ENCODE assay signal across 9 mouse cellular contexts in the genomic region with DNA sequence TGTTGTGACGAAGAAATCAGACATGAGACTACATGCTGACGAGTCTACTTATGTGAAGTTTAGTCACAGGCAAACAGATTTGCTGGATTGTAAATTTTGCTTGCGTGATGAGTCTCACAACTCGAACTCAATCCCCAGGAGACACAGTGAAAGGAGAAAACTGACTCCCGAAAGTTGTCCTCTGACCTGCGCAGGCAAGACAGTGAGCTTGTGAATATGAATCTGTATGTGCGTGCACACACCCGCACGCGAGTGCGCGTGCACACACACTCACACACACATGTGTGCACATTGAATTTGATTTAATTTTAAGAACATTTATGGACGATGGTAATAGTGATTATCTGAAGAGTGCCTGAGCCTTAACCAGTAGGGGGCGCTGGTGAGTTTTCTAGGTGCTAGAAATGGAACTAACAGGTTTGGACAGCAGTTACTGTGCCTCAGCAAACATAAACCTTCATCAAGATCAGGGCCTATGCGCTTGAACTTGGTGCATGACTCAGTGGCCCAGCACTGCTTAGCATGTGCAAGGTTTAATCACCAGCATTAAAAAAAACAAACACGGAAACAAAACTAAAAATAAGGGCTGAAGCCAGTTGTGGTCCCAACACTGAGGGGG. TPM values are rescaled to one million over a fixed set of nuclear protein-coding genes. Genes with fewer than 3 reads are reported as not detected.
DNase-seq lines count a peak whose midpoint lies in the region; ATAC-seq and TF ChIP-seq lines count a peak whose summit lies in the region.
"Had no signal": no experiment of that assay in that cellular context is flagged by ENCODE, and none has a peak within 500 bp of the region (broad histone marks: within the 10 kb centered on the region; RNA-seq: fewer than 3 reads in every experiment).

No protein-coding gene starts in this region.

- peak; percentile 79 for TF ChIP-seq RAD21 in CH12.LX (IDR thresholded peaks at IDR 0.05; ENCODE audit: low read depth, low read length)

- peaks cover 14 to 50% of the 10 kb centered on the region in 2 experiments; a peak in 3 of 4 replicates for H3K4me1 ChIP-seq in CH12.LX (ENCODE audit: control insufficient read depth in 1 of 2, insufficient read depth in 2 of 2)
- H3K4me1 ChIP-seq: limb, embryonic 12.5 days had no signal

- TF ChIP-seq EP300 in CH12.LX (IDR thresholded peaks at IDR 0.05; ENCODE audit: low read length) = no peak

- no peaks in the 10 kb centered on the region for H3K79me2 ChIP-seq in CH12.LX (replicated peaks; ENCODE audit: control insufficient read depth, extremely low read depth, insufficient read depth, poor library complexity, severe bottlenecking)

- H3K27ac ChIP-seq in CH12.LX (ENCODE audit: insufficient read depth, low read depth) = no peak overlapping the region
- H3K27ac ChIP-seq: limb, embryonic 12.5 days had no signal

- no peaks in the 10 kb centered on the region for H3K9me3 ChIP-seq in CH12.LX (replicated peaks; ENCODE audit: low read length)
- H3K9me3 ChIP-seq: limb, embryonic 12.5 days had no signal

- peaks cover 2% of the 10 kb centered on the region for H3K27me3 ChIP-seq in CH12.LX (replicated peaks)

- DNase-seq in 3134 (ENCODE audit: extremely low read depth, insufficient read length, low spot score) (peak; percentile 48), CH12.LX (ENCODE audit: extremely low read depth) (peak; percentile 92)
- peak; percentile 80 for DNase-seq in c-Kit-positive CD71-positive TER-119-negative erythroid progenitor cells, embryonic 14.5 days (ENCODE audit: low read depth)
- DNase-seq in frontal cortex, postnatal 36 days (ENCODE audit: low spot score in 2 of 2) = peak; percentile 75 to 82
- peak; percentile 81 for DNase-seq in layer of hippocampus, adult 11-12 months (ENCODE audit: low spot score)
- DNase-seq in lung, postnatal 10 days = peak; percentile 86
- peak; percentile 56 for DNase-seq in skeletal muscle tissue, adult 2 months (ENCODE audit: low read depth, low spot score)

- H3K36me3 ChIP-seq in CH12.LX (replicated peaks in 1 of 2; ENCODE audit: control insufficient read depth in 1 of 2, insufficient read depth in 1 of 2, low read length in 1 of 2) = no peaks in the 10 kb centered on the region
- H3K36me3 ChIP-seq: limb, embryonic 12.5 days had no signal

- no peak overlapping the region for H3K4me3 ChIP-seq in CH12.LX (replicated peaks in 1 of 3; ENCODE audit: low read depth in 2 of 3, low read length in 2 of 3, poor library complexity in 1 of 3)
- H3K4me3 ChIP-seq: limb, embryonic 12.5 days had no signal

- dilution Hi-C loops in CH12.LX (cut with MboI; ENCODE audit: extremely low pct_ligation_motif_present, extremely low pct_unique_long_range_greater_than_20kb, low sequenced_read_pairs) = no loop called here

- ATAC-seq in activated CD4-positive, CD25-positive, alpha-beta regulatory T cell, adult 4 months = no peak

- peak; percentile 95 to 98 for TF ChIP-seq CTCF in CH12.LX (conservative IDR thresholded peaks at IDR 0.05 in 1 of 2, IDR thresholded peaks at IDR 0.05 in 1 of 2; ENCODE audit: low read depth in 2 of 2, low read length in 2 of 2)

- H3K9ac ChIP-seq in CH12.LX (ENCODE audit: insufficient read depth, low read depth) = no peak overlapping the region; the same call in 1 of the 2 replicates
- H3K9ac ChIP-seq: limb, embryonic 12.5 days had no signal

- H3K4me2 ChIP-seq in CH12.LX (ENCODE audit: insufficient read depth, low read depth, poor library complexity, severe bottlenecking) = peak overlapping the region; percentile 89
- H3K4me2 ChIP-seq: limb, embryonic 12.5 days had no signal

- in situ Hi-C loops in CH12.LX (cut with MboI; ENCODE audit: low pct_ligation_motif_present, low pct_unique_long_range_greater_than_20kb, low sequenced_read_pairs) = loop anchor here (5.0 kb wide), 1 partner anchor 60 kb away; no protein-coding TSS in a partner anchor

- no peak for TF ChIP-seq POLR2A in CH12.LX (IDR thresholded peaks at IDR 0.05; ENCODE audit: low read depth, low read length)

TF ChIP-seq in CH12.LX, 34 proteins besides CTCF, POLR2A, EP300 and RAD21:
- TF ChIP-seq GABPA (IDR thresholded peaks at IDR 0.05; ENCODE audit: insufficient replicate concordance, low read depth, low read length) = no peak
- TF ChIP-seq MXI1 (IDR thresholded peaks at IDR 0.05; ENCODE audit: low read depth, low read length) = no peak
- no peak for TF ChIP-seq USF2 (conservative IDR thresholded peaks at IDR 0.05; ENCODE audit: low read depth, low read length)
- no peak for TF ChIP-seq E2F4 (IDR thresholded peaks at IDR 0.05; ENCODE audit: insufficient replicate concordance, low read depth, low read length)
- TF ChIP-seq ZC3H11A (IDR thresholded peaks at IDR 0.05; ENCODE audit: low read depth, low read length) = peak; percentile 8; the same call in 1 of the 2 replicates
- TF ChIP-seq MAFK (IDR thresholded peaks at IDR 0.05; ENCODE audit: insufficient replicate concordance, low read length) = no peak
- no peak for TF ChIP-seq USF1 (IDR thresholded peaks at IDR 0.05; ENCODE audit: low read depth, low read length)
- peak; percentile 62 for TF ChIP-seq IRF4 (IDR thresholded peaks at IDR 0.05; ENCODE audit: low read depth, low read length)
- no peak for TF ChIP-seq UBTF (IDR thresholded peaks at IDR 0.05; ENCODE audit: low read depth, low read length)
- TF ChIP-seq BHLHE40 (IDR thresholded peaks at IDR 0.05; ENCODE audit: low read depth, low read length) = peak; percentile 78
- TF ChIP-seq NELFE (IDR thresholded peaks at IDR 0.05; ENCODE audit: low read depth, low read length) = peak; percentile 44; the same call in 1 of the 2 replicates
- no peak for TF ChIP-seq JUND (conservative IDR thresholded peaks at IDR 0.05; ENCODE audit: low read depth, low read length)
- peak; percentile 76 for TF ChIP-seq SMC3 (IDR thresholded peaks at IDR 0.05; ENCODE audit: low read depth, low read length)
- no peak for TF ChIP-seq ZKSCAN1 (IDR thresholded peaks at IDR 0.05; ENCODE audit: borderline replicate concordance, low read depth, low read length)
- TF ChIP-seq NRF1 (IDR thresholded peaks at IDR 0.05; ENCODE audit: low read depth, low read length) = peak; percentile 68
- TF ChIP-seq TBP (conservative IDR thresholded peaks at IDR 0.05; ENCODE audit: low read depth, low read length) = 0 out of 2 replicates have a peak, but pooled peaks have one; percentile 36
- peak; percentile 24; the same call in 1 of the 2 replicates for TF ChIP-seq HCFC1 (IDR thresholded peaks at IDR 0.05; ENCODE audit: low read depth, low read length)
- no peak for TF ChIP-seq PAX5 (IDR thresholded peaks at IDR 0.05; ENCODE audit: low read length)
- TF ChIP-seq TCF12 (IDR thresholded peaks at IDR 0.05; ENCODE audit: low read depth, low read length) = no peak
- no peak for TF ChIP-seq MAX (IDR thresholded peaks at IDR 0.05; ENCODE audit: low read length)
- no peak for TF ChIP-seq ZMIZ1 (IDR thresholded peaks at IDR 0.05; ENCODE audit: low read depth, low read length)
- TF ChIP-seq ZNF384 (IDR thresholded peaks at IDR 0.05; ENCODE audit: low read depth, low read length) = 0 out of 2 replicates have a peak, but pooled peaks have one; percentile 18
- TF ChIP-seq ELF1 (IDR thresholded peaks at IDR 0.05; ENCODE audit: low read depth, low read length) = no peak; the same call in 1 of the 2 replicates
- peak; percentile 27; the same call in 1 of the 2 replicates for TF ChIP-seq MYC (IDR thresholded peaks at IDR 0.05; ENCODE audit: low read depth, low read length)
TF ChIP-seq in CH12.LX: peak in this region for 10.

RNA-seq across cellular contexts. Expression of gene Gucy2e, which starts 35.4 kb away (rescaled TPM):
- total RNA-seq in CH12.LX (2012; rRNA removed) (not detected in 2 replicates), CH12.LX (2014; rRNA removed) (0.03 TPM in 1 of 2 replicates, not detected in the other)
- not detected in 2 replicates for polyA plus RNA-seq in CH12.LX (2012; ENCODE audit: insufficient read length, low read depth)
- polyA plus RNA-seq in activated CD4-positive, CD25-positive, alpha-beta regulatory T cell, adult 4 months (2017; shearing (Covaris generic)) = under 1 TPM; 0.24 to 0.48 TPM
- polyA plus RNA-seq: limb, embryonic 12.5 days had no signal

RNA-seq across cellular contexts. Expression of gene Cntrob, which starts 51.3 kb away (rescaled TPM):
- total RNA-seq in CH12.LX (2012; rRNA removed) = 18.5 and 18.9 TPM in 2 replicates
- total RNA-seq in CH12.LX (2014; rRNA removed) = 16.4 and 22.0 TPM in 2 replicates
- polyA plus RNA-seq in CH12.LX (2012; ENCODE audit: insufficient read length, low read depth) = 36.6 and 41.5 TPM in 2 replicates
- 10 to 100 TPM in 1 of 2 experiments, 1 to 10 TPM in 1; 9.2 to 10.7 TPM for polyA plus RNA-seq in activated CD4-positive, CD25-positive, alpha-beta regulatory T cell, adult 4 months (2017; shearing (Covaris generic))

RNA-seq across cellular contexts. Expression of gene Trappc1, which starts 51.5 kb away (rescaled TPM):
- total RNA-seq in CH12.LX (2012; rRNA removed) (75.0 and 85.4 TPM in 2 replicates), CH12.LX (2014; rRNA removed) (102 TPM in 2 replicates)
- polyA plus RNA-seq in CH12.LX (2012; ENCODE audit: insufficient read length, low read depth) = 101 and 124 TPM in 2 replicates
- polyA plus RNA-seq in activated CD4-positive, CD25-positive, alpha-beta regulatory T cell, adult 4 months (2017; shearing (Covaris generic)) = 100 to 1,000 TPM; 109 to 112 TPM

RNA-seq across cellular contexts. Expression of gene Kcnab3, which starts 53.8 kb away (rescaled TPM):
- total RNA-seq in CH12.LX (2012; rRNA removed) = 0.67 and 1.1 TPM in 2 replicates
- 0.31 TPM in 1 of 2 replicates, not detected in the other for total RNA-seq in CH12.LX (2014; rRNA removed)
- polyA plus RNA-seq in CH12.LX (2012; ENCODE audit: insufficient read length, low read depth) = 0.38 and 0.39 TPM in 2 replicates
- polyA plus RNA-seq in activated CD4-positive, CD25-positive, alpha-beta regulatory T cell, adult 4 months (2017; shearing (Covaris generic)) = under 1 TPM; 0.31 to 0.89 TPM
